Mouse (Mus musculus) ES-E14 (cell line): ENCODE measurements around the gene Plin2.

Experiments used
- CHD2 ChIP-seq: IDR thresholded peaks from 2 replicates; pipeline ENCODE4 v1.6.1; 2014; ENCODE audit warnings: mild to moderate bottlenecking, low read depth, low read length, inconsistent platforms
- ZC3H11A ChIP-seq: IDR thresholded peaks from 2 replicates; pipeline ENCODE4 v1.6.1; 2012; ENCODE audit warnings: low read depth, mild to moderate bottlenecking, inconsistent platforms, low read length, borderline replicate concordance
- ZNF384 ChIP-seq: IDR thresholded peaks from 2 replicates; pipeline ENCODE4 v1.6.1; 2012; ENCODE audit warnings: low read depth, low read length, inconsistent platforms

DNA sequence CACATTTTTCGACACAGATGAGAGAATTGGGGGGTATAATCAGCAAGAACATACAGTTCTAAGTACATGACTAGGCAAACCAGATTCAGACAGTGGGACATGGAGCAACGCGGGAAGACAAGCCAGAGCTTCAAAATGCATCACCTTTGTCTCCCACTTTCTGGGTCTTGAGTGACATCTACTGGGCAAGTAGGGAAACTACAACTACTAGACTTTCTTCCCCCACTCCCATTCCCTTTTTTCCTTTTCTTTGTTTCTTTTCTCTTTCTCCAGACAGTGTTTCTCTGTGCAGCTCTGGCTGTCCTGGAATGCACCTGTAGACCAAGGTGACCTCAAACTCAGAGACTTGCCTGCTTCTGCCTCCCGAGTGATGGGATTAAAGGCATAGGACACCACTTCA is 27.0 kb upstream of the Plin2 start:
- TF ChIP-seq CHD2 (no peak), ZC3H11A (peak; percentile 94), ZNF384 (no peak)
